Mouse (Mus musculus): Measurements from ENCODE around the gene Net1. TPM values are rescaled to one million over a fixed set of nuclear protein-coding genes. Genes with fewer than 3 reads are reported as not detected.
"Not testable (repeated sequence)": the region's sequence is repeated elsewhere in the genome, so short reads cannot be mapped to it uniquely, and the experiment has no call there.

Gene Net1
- polyA plus RNA-seq, 1 experiment from 2014 or later, result 38.0 TPM

- H3K9ac ChIP-seq, result no peak overlapping the region
- H3K4me2 ChIP-seq (replicated peaks), result no peak overlapping the region
- peaks cover 9% of the 10 kb centered on the region; the same call in 1 of the 2 replicates for H3K36me3 ChIP-seq
- H3K4me1 ChIP-seq, result no peaks in the 10 kb centered on the region
- H3K27ac ChIP-seq, result no peak overlapping the region
- 90% methylated on average over 6 of the region's 6 CpGs for WGBS
- H3K9me3 ChIP-seq (replicated peaks), result no peaks in the 10 kb centered on the region
- no peak for ATAC-seq (ENCODE audit: low FRiP score)
- no peaks in the 10 kb centered on the region for H3K27me3 ChIP-seq
- no peak overlapping the region for H3K4me3 ChIP-seq
Observed at GRCm38 (mm10) chr13:3907151-3907696, 10.8 kb downstream of the Net1 start.

DNA sequence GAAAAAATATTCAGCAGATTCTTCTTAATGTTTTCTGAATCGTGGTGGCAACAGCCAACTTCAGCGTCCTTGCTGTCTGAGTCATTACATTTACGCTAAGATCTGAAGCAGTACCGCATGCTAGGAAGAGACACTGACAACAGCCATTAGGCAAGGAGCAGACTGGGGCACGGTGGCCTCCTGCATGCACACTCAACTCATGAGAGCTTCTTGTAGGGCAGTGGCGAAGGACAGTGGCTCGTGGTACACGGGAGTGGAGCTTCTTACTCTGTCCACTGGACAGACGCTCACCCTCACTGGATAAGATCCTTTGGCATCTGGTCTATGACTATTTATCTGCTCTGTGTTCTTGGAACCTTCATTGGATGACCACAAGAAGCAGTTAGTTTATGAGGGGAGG is 18.7 kb downstream of the Net1 start:
- Histone ChIP-seq H3K9ac (no peak overlapping the region), H3K27ac (no peak overlapping the region), H3K27me3 (no peaks in the 10 kb centered on the region), H3K36me3 (no peaks in the 10 kb centered on the region), H3K9me3 (replicated peaks) (no peaks in the 10 kb centered on the region), H3K4me1 (no peaks in the 10 kb centered on the region), H3K4me3 (no peak overlapping the region), H3K4me2 (replicated peaks) (no peak overlapping the region)
- WGBS, result 91% methylated on average over 9 of the region's 9 CpGs
- no peak for ATAC-seq (ENCODE audit: low FRiP score)

- H3K4me1 ChIP-seq; ATAC-seq (ENCODE audit: low FRiP score); H3K4me2 ChIP-seq (replicated peaks); H3K27me3 ChIP-seq; H3K9me3 ChIP-seq (replicated peaks); H3K4me3 ChIP-seq; H3K36me3 ChIP-seq; H3K9ac ChIP-seq; H3K27ac ChIP-seq: not testable (repeated sequence)
- 94% methylated on average over 5 of the region's 5 CpGs for WGBS
Observed at GRCm38 (mm10) chr13:3898202-3898601, 19.8 kb downstream of the Net1 start.

DNA sequence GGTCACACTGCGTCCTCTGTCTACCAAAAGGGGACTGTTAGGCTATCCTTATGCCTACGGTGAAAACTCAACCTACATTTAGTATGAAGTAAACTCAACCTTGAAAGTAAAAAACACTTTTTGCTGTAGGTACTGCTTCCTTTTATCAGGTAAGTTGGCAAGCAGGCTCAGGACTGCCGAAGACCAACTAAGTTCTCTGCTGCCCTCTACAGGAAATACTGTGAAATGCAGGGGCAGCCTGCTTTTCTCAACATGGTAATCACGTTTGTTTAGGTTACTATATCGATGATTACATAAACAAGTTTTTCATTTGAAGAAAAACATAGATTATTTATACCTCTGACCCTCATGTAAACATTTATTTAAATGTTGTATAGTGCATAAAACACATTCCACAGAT is 21.1 kb downstream of the Net1 start:
- H3K9ac ChIP-seq, result no peak overlapping the region
- WGBS, result 40% methylated on average over 5 of the region's 5 CpGs
- H3K27me3 ChIP-seq, result no peaks in the 10 kb centered on the region
- no peak overlapping the region for H3K27ac ChIP-seq
- no peak overlapping the region for H3K4me2 ChIP-seq (replicated peaks)
- no peak for ATAC-seq (ENCODE audit: low FRiP score)
- H3K4me1 ChIP-seq, result no peaks in the 10 kb centered on the region
- no peaks in the 10 kb centered on the region for H3K9me3 ChIP-seq (replicated peaks)
- H3K36me3 ChIP-seq, result no peaks in the 10 kb centered on the region
- H3K4me3 ChIP-seq, result no peak overlapping the region

GRCm38 (mm10) chr13:3896032-3896431 is 22.0 kb downstream of the Net1 start:
- Histone ChIP-seq H3K4me2 (replicated peaks) (no peak overlapping the region), H3K27me3 (no peaks in the 10 kb centered on the region), H3K9ac (no peak overlapping the region), H3K27ac (no peak overlapping the region), H3K4me1 (no peaks in the 10 kb centered on the region), H3K4me3 (no peak overlapping the region), H3K36me3 (no peaks in the 10 kb centered on the region), H3K9me3 (replicated peaks) (no peaks in the 10 kb centered on the region)
- WGBS, result 91% methylated on average over 6 of the region's 6 CpGs
- no peak for ATAC-seq (ENCODE audit: low FRiP score)

GRCm38 (mm10) chr13:3895397-3895980 is 22.5 kb downstream of the Net1 start:
- H3K4me2 ChIP-seq (replicated peaks), result no peak overlapping the region
- H3K4me1 ChIP-seq, result no peaks in the 10 kb centered on the region
- no peaks in the 10 kb centered on the region for H3K36me3 ChIP-seq

DNA sequence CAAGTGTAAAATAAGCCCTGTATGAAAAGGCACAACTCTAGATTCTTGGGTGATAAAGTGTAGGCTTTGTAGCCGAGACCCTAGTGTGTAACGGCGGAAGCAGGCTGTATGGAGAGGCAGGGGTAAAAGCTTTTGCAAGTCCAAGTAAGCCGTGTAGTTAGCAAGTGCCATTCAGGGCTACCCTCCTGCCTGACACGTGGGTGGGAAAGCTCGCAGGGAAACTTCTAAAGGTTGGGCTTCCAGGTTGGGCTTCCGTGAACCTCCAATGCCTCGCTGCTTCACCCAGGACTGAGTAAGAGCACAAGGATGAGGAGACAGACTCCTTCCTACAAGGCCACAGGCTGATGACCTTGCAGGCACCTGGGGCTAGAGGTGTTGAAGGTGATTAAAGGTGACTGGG is 23.5 kb downstream of the Net1 start:
- no peak overlapping the region for H3K4me3 ChIP-seq
- no peak overlapping the region for H3K27ac ChIP-seq
- no peaks in the 10 kb centered on the region for H3K36me3 ChIP-seq
- no peak overlapping the region for H3K9ac ChIP-seq
- H3K4me2 ChIP-seq (replicated peaks), result no peak overlapping the region
- no peaks in the 10 kb centered on the region for H3K4me1 ChIP-seq
- no peak for ATAC-seq (ENCODE audit: low FRiP score)
- 79% methylated on average over 8 of the region's 8 CpGs for WGBS
- H3K27me3 ChIP-seq, result no peaks in the 10 kb centered on the region
- H3K9me3 ChIP-seq (replicated peaks), result no peaks in the 10 kb centered on the region

More at GRCm38 (mm10) chr13:3895397-3895980, 22.5 kb downstream of the Net1 start:
- Histone ChIP-seq H3K9me3 (replicated peaks) (no peaks in the 10 kb centered on the region), H3K27me3 (no peaks in the 10 kb centered on the region), H3K9ac (no peak overlapping the region), H3K4me3 (no peak overlapping the region), H3K27ac (no peak overlapping the region)
- ATAC-seq (ENCODE audit: low FRiP score), result no peak
- WGBS, result 86% methylated on average over 8 of the region's 8 CpGs

GRCm38 (mm10) chr13:3893126-3893734 is 24.8 kb downstream of the Net1 start:
- H3K4me2 ChIP-seq (replicated peaks), result peak overlapping the region; percentile 72
- peaks cover 4% of the 10 kb centered on the region for H3K36me3 ChIP-seq
- ATAC-seq (ENCODE audit: low FRiP score), result peak; percentile 97
- H3K4me3 ChIP-seq, result peak overlapping the region; percentile 50
- H3K9ac ChIP-seq, result peak overlapping the region; percentile 72
- no peaks in the 10 kb centered on the region for H3K27me3 ChIP-seq
- no peaks in the 10 kb centered on the region for H3K9me3 ChIP-seq (replicated peaks)
- WGBS, result under 1% methylated on average over 35 of the region's 35 CpGs
- no peaks in the 10 kb centered on the region for H3K4me1 ChIP-seq
- H3K27ac ChIP-seq, result peak overlapping the region; percentile 30

DNA sequence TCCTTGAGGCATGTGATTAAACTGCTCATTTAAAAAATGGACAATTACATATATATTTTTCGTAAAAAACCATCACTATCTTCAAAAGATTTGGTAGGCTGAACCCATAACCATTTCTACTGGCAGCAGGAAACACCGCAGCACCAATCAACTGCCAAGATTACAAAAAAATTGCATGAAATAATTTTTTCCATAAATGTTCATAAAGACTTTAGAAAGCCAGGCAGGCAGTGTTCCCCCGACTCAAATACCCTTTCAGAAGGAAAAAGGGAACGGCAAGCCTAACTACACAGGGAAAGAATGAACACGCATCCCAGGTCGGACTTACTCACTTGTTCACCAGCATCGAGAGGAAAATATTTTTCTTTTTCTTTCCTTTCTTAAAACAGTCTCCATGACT is 25.4 kb downstream of the Net1 start:
- Histone ChIP-seq H3K27ac (no peak overlapping the region), H3K36me3 (peaks cover 11% of the 10 kb centered on the region), H3K27me3 (no peaks in the 10 kb centered on the region), H3K4me2 (replicated peaks) (peak overlapping the region; percentile 72), H3K9me3 (replicated peaks) (no peaks in the 10 kb centered on the region), H3K4me3 (peak overlapping the region; percentile 50), H3K4me1 (no peaks in the 10 kb centered on the region), H3K9ac (peak overlapping the region; percentile 15; the same call in 1 of the 2 replicates)
- no peak for ATAC-seq (ENCODE audit: low FRiP score)
- WGBS, result 20% methylated on average over 7 of the region's 7 CpGs

DNA sequence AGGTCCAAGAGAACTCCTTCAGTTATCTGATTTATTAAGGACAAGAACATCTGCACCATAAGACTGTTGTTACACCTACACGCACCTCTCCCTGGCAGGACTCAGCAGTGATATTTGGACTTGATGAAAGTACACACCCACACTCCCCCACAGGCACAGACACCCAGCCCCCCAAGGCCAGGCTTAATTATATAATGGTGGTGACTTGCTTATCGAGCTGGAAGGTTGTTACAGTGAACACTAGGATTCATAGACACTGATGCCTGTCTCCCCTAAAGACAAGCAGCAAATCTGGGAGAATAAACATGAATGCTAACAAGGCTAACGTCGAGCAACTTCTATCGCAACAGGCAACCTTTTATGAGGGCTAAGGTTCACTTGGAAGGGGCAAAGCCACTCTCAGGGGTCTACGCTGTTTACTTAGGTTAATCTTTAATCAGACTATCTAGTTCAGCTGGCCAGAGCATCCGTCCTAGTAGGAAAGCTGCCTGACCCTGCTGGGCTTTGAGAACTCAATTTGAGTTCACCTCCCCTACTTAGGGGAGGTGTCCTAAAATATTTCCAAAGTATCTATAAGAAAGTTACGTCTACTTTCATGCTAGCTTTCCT is 26.4 kb downstream of the Net1 start:
- WGBS, result 51% methylated on average over 8 of the region's 8 CpGs
- H3K27me3 ChIP-seq, result no peaks in the 10 kb centered on the region
- H3K9me3 ChIP-seq (replicated peaks), result no peaks in the 10 kb centered on the region
- no peaks in the 10 kb centered on the region for H3K4me1 ChIP-seq
- H3K4me3 ChIP-seq, result peak overlapping the region; percentile 50
- H3K9ac ChIP-seq, result no peak overlapping the region; the same call in 1 of the 2 replicates
- H3K4me2 ChIP-seq (replicated peaks), result peak overlapping the region; percentile 72
- H3K36me3 ChIP-seq, result peaks cover 21% of the 10 kb centered on the region
- no peak overlapping the region for H3K27ac ChIP-seq
- ATAC-seq (ENCODE audit: low FRiP score), result no peak

- H3K4me3 ChIP-seq, result no peak overlapping the region
- 54% methylated on average over 8 of the region's 8 CpGs for WGBS
- H3K4me2 ChIP-seq (replicated peaks), result no peak overlapping the region
- H3K36me3 ChIP-seq, result peaks cover 35% of the 10 kb centered on the region
- H3K9me3 ChIP-seq (replicated peaks), result no peaks in the 10 kb centered on the region
- no peak overlapping the region for H3K27ac ChIP-seq
- no peak for ATAC-seq (ENCODE audit: low FRiP score)
- no peaks in the 10 kb centered on the region for H3K27me3 ChIP-seq
- no peak overlapping the region for H3K9ac ChIP-seq
- no peaks in the 10 kb centered on the region for H3K4me1 ChIP-seq
Observed at GRCm38 (mm10) chr13:3890061-3890460, 28.0 kb downstream of the Net1 start.

- no peak for ATAC-seq (ENCODE audit: low FRiP score)
- peaks cover 43% of the 10 kb centered on the region for H3K36me3 ChIP-seq
- no peak overlapping the region for H3K9ac ChIP-seq
- no peaks in the 10 kb centered on the region for H3K9me3 ChIP-seq (replicated peaks)
- H3K27ac ChIP-seq, result no peak overlapping the region
- no peaks in the 10 kb centered on the region for H3K27me3 ChIP-seq
- 97% methylated on average over 3 of the region's 3 CpGs for WGBS
- no peak overlapping the region for H3K4me2 ChIP-seq (replicated peaks)
- H3K4me1 ChIP-seq, result no peaks in the 10 kb centered on the region
- no peak overlapping the region for H3K4me3 ChIP-seq
Observed at GRCm38 (mm10) chr13:3889111-3889510, 28.9 kb downstream of the Net1 start.
